In the genomic region with DNA sequence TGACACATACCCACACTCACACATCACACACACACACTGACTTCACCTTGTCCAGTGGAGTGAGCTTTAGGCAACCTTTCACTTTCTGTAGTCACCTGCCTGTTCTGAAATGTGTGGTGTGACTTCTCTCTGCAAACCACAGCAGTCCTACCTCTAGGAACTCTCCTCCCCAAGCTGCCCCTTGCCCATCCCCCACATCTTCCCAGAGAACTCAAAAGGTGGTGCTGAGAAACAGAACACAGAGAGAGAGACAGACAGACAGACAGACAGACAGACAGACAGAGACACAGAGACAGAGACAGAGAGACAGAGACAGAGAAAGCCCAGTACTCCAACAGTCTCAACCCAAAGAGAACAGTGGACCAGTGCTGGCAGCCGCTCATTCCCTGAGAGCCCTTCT, we compare ENCODE assay signal across 16 mouse cellular contexts. TPM values are rescaled to one million over a fixed set of nuclear protein-coding genes. Genes with fewer than 3 reads are reported as not detected.
A peak's percentile ranks its signal among the peaks of the same experiment; 100 is the strongest.
DNase-seq lines count a peak whose midpoint lies in the region; ATAC-seq lines count a peak whose summit lies in the region.
"Had no signal": no experiment of that assay in that cellular context is flagged by ENCODE, and none has a peak within 500 bp of the region (broad histone marks: within the 10 kb centered on the region; RNA-seq: fewer than 3 reads in every experiment).

No protein-coding gene starts in this region.

- peak overlapping the region; percentile 53; the same call in 1 of the 2 replicates for H3K4me2 ChIP-seq in embryonic facial prominence, embryonic 12.5 days (replicated peaks)
- H3K4me2 ChIP-seq in hindbrain, embryonic 12.5 days (replicated peaks): peak overlapping the region; percentile 52
- H3K4me2 ChIP-seq in midbrain, embryonic 16.5 days (ENCODE audit: low read length): peak overlapping the region; percentile 80

- intact Hi-C loops in heart, postnatal 25 days (cut with DNase I): no loop called here

- no peak overlapping the region for H3K4me3 ChIP-seq in embryonic facial prominence, embryonic 12.5 days
- H3K4me3 ChIP-seq in hindbrain, embryonic 12.5 days: no peak overlapping the region
- H3K4me3 ChIP-seq in midbrain, embryonic 16.5 days (ENCODE audit: low read depth, low read length): peak overlapping the region; percentile 45
- H3K4me3 ChIP-seq: erythroblast, embryonic 14.5 days had no signal

- H3K27ac ChIP-seq in embryonic facial prominence, embryonic 12.5 days: no peak overlapping the region
- no peak overlapping the region for H3K27ac ChIP-seq in hindbrain, embryonic 12.5 days
- peak overlapping the region; percentile 76 for H3K27ac ChIP-seq in midbrain, embryonic 16.5 days (ENCODE audit: low read length)
- H3K27ac ChIP-seq: heart, embryonic 15.5 days had no signal

- H3K36me3 ChIP-seq in embryonic facial prominence, embryonic 12.5 days: no peaks in the 10 kb centered on the region
- H3K36me3 ChIP-seq in hindbrain, embryonic 12.5 days: no peaks in the 10 kb centered on the region
- H3K36me3 ChIP-seq in midbrain, embryonic 16.5 days (ENCODE audit: control insufficient read depth, insufficient read depth, low read length): no peaks in the 10 kb centered on the region
- H3K36me3 ChIP-seq: G1E; heart, embryonic 15.5 days had no signal

- no peak for ATAC-seq in embryonic facial prominence, embryonic 12.5 days (ENCODE audit: insufficient number of reproducible peaks, insufficient read depth, low FRiP score, low TSS enrichment)
- no peak for ATAC-seq in hindbrain, embryonic 12.5 days (ENCODE audit: low FRiP score)
- ATAC-seq in midbrain, embryonic 16.5 days: no peak
- ATAC-seq: intestine, embryonic 16.5 days had no signal

- no peak overlapping the region for H3K9ac ChIP-seq in embryonic facial prominence, embryonic 12.5 days
- 0 out of 2 replicates have a peak overlapping the region, but pooled peaks have one; percentile 23 for H3K9ac ChIP-seq in hindbrain, embryonic 12.5 days
- H3K9ac ChIP-seq in midbrain, embryonic 16.5 days (ENCODE audit: low read depth, low read length): peak overlapping the region; percentile 62
- H3K9ac ChIP-seq: heart, embryonic 15.5 days had no signal

- H3K27me3 ChIP-seq in embryonic facial prominence, embryonic 12.5 days: peaks cover 65% of the 10 kb centered on the region
- peaks cover 77% of the 10 kb centered on the region for H3K27me3 ChIP-seq in hindbrain, embryonic 12.5 days
- H3K27me3 ChIP-seq in midbrain, embryonic 16.5 days (ENCODE audit: control insufficient read depth, insufficient read depth, low read depth, low read length): peaks cover 29% of the 10 kb centered on the region

- 8% methylated on average over 1 of the region's 1 CpGs for WGBS in embryonic facial prominence, embryonic 12.5 days
- WGBS in hindbrain, embryonic 12.5 days: 12% methylated on average over 1 of the region's 1 CpGs
- 11% methylated on average over 1 of the region's 1 CpGs for WGBS in midbrain, embryonic 16.5 days

- H3K4me1 ChIP-seq in embryonic facial prominence, embryonic 12.5 days: peaks cover 57% of the 10 kb centered on the region
- peaks cover 44% of the 10 kb centered on the region for H3K4me1 ChIP-seq in hindbrain, embryonic 12.5 days
- peaks cover 31% of the 10 kb centered on the region for H3K4me1 ChIP-seq in midbrain, embryonic 16.5 days (ENCODE audit: control insufficient read depth, insufficient read depth, low read length)

- peak; percentile 61 for DNase-seq in heart, adult 11 months
- DNase-seq in heart, postnatal 25 days (ENCODE audit: low spot score): no peak
- no peak for DNase-seq in lung, postnatal 10 days
- DNase-seq in cerebellum, postnatal 25 days: no peak
- no peak for DNase-seq in spleen, postnatal 4 days (ENCODE audit: low spot score in 2 of 2)
- DNase-seq: gastrocnemius, postnatal 14 days; lung, adult 18-20 months; retina, postnatal 1 day had no signal

- H3K9me3 ChIP-seq in embryonic facial prominence, embryonic 12.5 days: no peaks in the 10 kb centered on the region
- no peaks in the 10 kb centered on the region for H3K9me3 ChIP-seq in hindbrain, embryonic 12.5 days (replicated peaks)
- H3K9me3 ChIP-seq in midbrain, embryonic 16.5 days (replicated peaks; ENCODE audit: control insufficient read depth, low read length, poor library complexity, severe bottlenecking): no peaks in the 10 kb centered on the region
- H3K9me3 ChIP-seq: heart, embryonic 15.5 days had no signal

RNA-seq across cellular contexts. Expression of a gene that starts 8.4 kb away (rescaled TPM):
- total RNA-seq in heart, postnatal 25 days (2021): 10 to 100 TPM; 31.4 to 33.0 TPM
- 88.0 and 95.6 TPM in 2 replicates for polyA plus RNA-seq in embryonic facial prominence, embryonic 12.5 days (2016; fragmentation: Nextera tagmentation; extraction: Ambion mirVana)
- polyA plus RNA-seq in hindbrain, embryonic 12.5 days (2016; fragmentation: Nextera tagmentation; extraction: Ambion mirVana): 47.8 and 59.3 TPM in 2 replicates
- 24.4 and 26.2 TPM in 2 replicates for polyA plus RNA-seq in midbrain, embryonic 16.5 days (2015; fragmentation: Nextera tagmentation; extraction: Ambion mirVana)
- polyA plus RNA-seq: erythroblast, embryonic 14.5 days; G1E had no signal

RNA-seq across cellular contexts. Expression of a gene that starts 8.4 kb away (rescaled TPM):
- total RNA-seq in heart, postnatal 25 days (2021): 1 to 10 TPM; 1.0 to 1.2 TPM
- polyA plus RNA-seq in embryonic facial prominence, embryonic 12.5 days (2016; fragmentation: Nextera tagmentation; extraction: Ambion mirVana): 5.3 and 7.3 TPM in 2 replicates
- 9.2 and 10.4 TPM in 2 replicates for polyA plus RNA-seq in hindbrain, embryonic 12.5 days (2016; fragmentation: Nextera tagmentation; extraction: Ambion mirVana)
- 38.0 and 42.3 TPM in 2 replicates for polyA plus RNA-seq in midbrain, embryonic 16.5 days (2015; fragmentation: Nextera tagmentation; extraction: Ambion mirVana)
- polyA plus RNA-seq: erythroblast, embryonic 14.5 days; heart, embryonic 15.5 days; thymus, postnatal 0 days had no signal

RNA-seq across cellular contexts. Expression of a gene that starts 53.9 kb away (rescaled TPM):
- 10 to 100 TPM in 1 of 2 experiments, 1 to 10 TPM in 1; 10.0 to 12.6 TPM for total RNA-seq in heart, postnatal 25 days (2021)
- 14.0 and 16.0 TPM in 2 replicates for polyA plus RNA-seq in embryonic facial prominence, embryonic 12.5 days (2016; fragmentation: Nextera tagmentation; extraction: Ambion mirVana)
- 9.8 and 10.1 TPM in 2 replicates for polyA plus RNA-seq in hindbrain, embryonic 12.5 days (2016; fragmentation: Nextera tagmentation; extraction: Ambion mirVana)
- 3.5 and 3.9 TPM in 2 replicates for polyA plus RNA-seq in midbrain, embryonic 16.5 days (2015; fragmentation: Nextera tagmentation; extraction: Ambion mirVana)

RNA-seq across cellular contexts. Expression of a gene that starts 57.3 kb away (rescaled TPM):
- 10 to 100 TPM; 10.3 to 13.5 TPM for total RNA-seq in heart, postnatal 25 days (2021)
- polyA plus RNA-seq in embryonic facial prominence, embryonic 12.5 days (2016; fragmentation: Nextera tagmentation; extraction: Ambion mirVana): 40.9 and 44.2 TPM in 2 replicates
- polyA plus RNA-seq in hindbrain, embryonic 12.5 days (2016; fragmentation: Nextera tagmentation; extraction: Ambion mirVana): 63.0 and 67.8 TPM in 2 replicates
- polyA plus RNA-seq in midbrain, embryonic 16.5 days (2015; fragmentation: Nextera tagmentation; extraction: Ambion mirVana): 134 and 144 TPM in 2 replicates
- polyA plus RNA-seq: erythroblast, embryonic 14.5 days had no signal
